Mouse (Mus musculus) retina, adult 2 months (tissue): ENCODE results near the gene Neu1.
A peak's percentile ranks its signal among the peaks of the same experiment; 100 is the strongest.
"Not testable (repeated sequence)": the region's sequence is repeated elsewhere in the genome, so short reads cannot be mapped to it uniquely, and the experiment has no call there.

Experiments used
- DNase-seq: peaks from one replicate; pipeline ENCODE4 v3.0.0-alpha.2; 2012; ENCODE audit warnings: low read depth, low spot score

The Neu1 gene

GRCm38 (mm10) chr17:34931061-34931734, at the start of gene Neu1:
Gene Neu1 (plus strand): TSS chr17:34931253.
- DNase-seq = peak; percentile 94

GRCm38 (mm10) chr17:34881683-34882310, 49.3 kb upstream of the Neu1 start, which contains the start of gene Gm20547:
Gene Gm20547 (minus strand): TSS chr17:34882042.
- DNase-seq = no peak

- DNase-seq = no peak
These were observed 47.7 kb upstream of the Neu1 start for GRCm38 (mm10) chr17:34883332-34883731.

- DNase-seq = no peak
These were observed 46.3 kb upstream of the Neu1 start for GRCm38 (mm10) chr17:34884704-34885103.

- no peak for DNase-seq
These were observed 45.4 kb upstream of the Neu1 start for GRCm38 (mm10) chr17:34885615-34886014.

- DNase-seq = no peak
These were observed 43.1 kb upstream of the Neu1 start for GRCm38 (mm10) chr17:34887942-34888341.

GRCm38 (mm10) chr17:34890074-34890743, 40.8 kb upstream of the Neu1 start:
- DNase-seq = no peak

- no peak for DNase-seq
These were observed 39.7 kb upstream of the Neu1 start for GRCm38 (mm10) chr17:34891377-34891776.

- no peak for DNase-seq
These were observed 37.8 kb upstream of the Neu1 start for GRCm38 (mm10) chr17:34893072-34893824.

- peak; percentile 99 for DNase-seq
These were observed 36.9 kb upstream of the Neu1 start for GRCm38 (mm10) chr17:34894074-34894597.

- no peak for DNase-seq
These were observed 36.1 kb upstream of the Neu1 start for GRCm38 (mm10) chr17:34894801-34895530.

- DNase-seq = no peak
These were observed 35.3 kb upstream of the Neu1 start for GRCm38 (mm10) chr17:34895724-34896123.

- no peak for DNase-seq
These were observed 34.7 kb upstream of the Neu1 start for GRCm38 (mm10) chr17:34896366-34896765.

GRCm38 (mm10) chr17:34897373-34898159, 33.5 kb upstream of the Neu1 start:
- no peak for DNase-seq

GRCm38 (mm10) chr17:34898160-34898586, 32.9 kb upstream of the Neu1 start, which contains the start of the genes C2 and Ehmt2:
Gene C2 (minus strand): TSS chr17:34898265.
Gene Ehmt2 (plus strand): TSS chr17:34898469.
- DNase-seq = peak; percentile 53

- DNase-seq = no peak
These were observed 32.4 kb upstream of the Neu1 start for GRCm38 (mm10) chr17:34898706-34899052.

GRCm38 (mm10) chr17:34899053-34899889, 31.8 kb upstream of the Neu1 start:
- DNase-seq = no peak

- DNase-seq = no peak
These were observed 31.2 kb upstream of the Neu1 start for GRCm38 (mm10) chr17:34899890-34900243.

- DNase-seq = not testable (repeated sequence)
These were observed 30.2 kb upstream of the Neu1 start for GRCm38 (mm10) chr17:34900826-34901225.
